Mouse (Mus musculus) gastrocnemius, postnatal 10 days (tissue): ENCODE data around the gene Ppp1r18. TPM values are rescaled to one million over a fixed set of nuclear protein-coding genes. Genes with fewer than 3 reads are reported as not detected.

Experiments used
- DNase-seq: peaks from one replicate; pipeline ENCODE4 v3.0.0; 2021; ENCODE audit warnings: mixed read lengths
- microRNA-seq, 2 experiments: library from miRNA; unstranded; fragments of <30 nt; microRNA quantifications; one replicate each; pipeline ENCODE4 v1.2.0; 2021
- total RNA-seq, 2 experiments: library from RNA; stranded (reverse); gene quantifications; 2 replicates each; pipeline ENCODE4 v1.2.3; 2021

The Ppp1r18 gene
- total RNA-seq, 2 experiments from 2014 or later: 14.7 to 21.9 TPM

GRCm38 (mm10) chr17:35914975-35915374 is 49.6 kb downstream of the Ppp1r18 start:
- no peak for DNase-seq

- DNase-seq: no peak
Observed at GRCm38 (mm10) chr17:35915538-35916296, 50.3 kb downstream of the Ppp1r18 start.

- DNase-seq: peak; percentile 98
Observed at GRCm38 (mm10) chr17:35916297-35917142, 51.1 kb downstream of the Ppp1r18 start, which contains the start of the genes Mrps18b and Ppp1r10. TSS of gene Mrps18b (minus strand) at chr17:35916389. TSS of gene Ppp1r10 (plus strand) at chr17:35916434.

- no peak for DNase-seq
Observed at GRCm38 (mm10) chr17:35917143-35917462, 51.7 kb downstream of the Ppp1r18 start.

DNA sequence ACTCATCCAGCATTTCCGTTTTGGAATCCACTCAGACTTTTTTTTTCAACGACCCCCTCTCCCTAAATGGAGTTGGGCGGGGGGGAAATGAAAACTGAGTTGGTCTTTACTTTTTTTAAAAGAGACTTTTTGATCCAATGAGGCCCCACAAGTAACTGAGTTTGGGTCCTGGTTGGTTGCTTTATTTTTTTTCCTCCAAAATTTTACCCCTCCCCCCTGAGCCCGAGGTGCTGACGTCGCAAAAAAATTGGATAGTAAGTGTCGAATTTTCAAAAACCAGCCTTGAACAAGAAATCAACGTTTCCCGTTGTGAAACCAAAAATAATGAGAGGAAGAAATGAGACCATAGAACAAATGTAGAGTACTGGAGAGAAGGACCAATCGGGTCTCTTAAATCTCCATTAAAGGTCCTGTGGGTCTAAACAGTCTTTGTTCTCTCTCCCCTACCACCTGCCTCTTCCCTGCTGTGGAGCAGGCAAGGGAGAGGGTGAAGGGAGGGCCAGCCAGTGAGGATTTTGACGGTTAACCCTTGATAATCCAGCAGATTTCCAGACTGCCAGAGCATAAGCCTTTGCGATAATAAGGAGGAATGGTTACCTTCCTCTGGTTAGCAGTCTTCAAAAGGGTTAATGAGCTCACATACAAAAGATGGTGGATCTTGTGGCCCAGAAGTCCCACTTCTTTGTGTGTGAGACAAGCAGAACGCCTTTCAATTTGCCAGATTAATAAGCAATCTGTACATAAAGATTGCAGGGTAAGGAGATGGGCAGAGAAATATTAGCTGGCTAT is 52.3 kb downstream of the Ppp1r18 start:
- DNase-seq: no peak

DNA sequence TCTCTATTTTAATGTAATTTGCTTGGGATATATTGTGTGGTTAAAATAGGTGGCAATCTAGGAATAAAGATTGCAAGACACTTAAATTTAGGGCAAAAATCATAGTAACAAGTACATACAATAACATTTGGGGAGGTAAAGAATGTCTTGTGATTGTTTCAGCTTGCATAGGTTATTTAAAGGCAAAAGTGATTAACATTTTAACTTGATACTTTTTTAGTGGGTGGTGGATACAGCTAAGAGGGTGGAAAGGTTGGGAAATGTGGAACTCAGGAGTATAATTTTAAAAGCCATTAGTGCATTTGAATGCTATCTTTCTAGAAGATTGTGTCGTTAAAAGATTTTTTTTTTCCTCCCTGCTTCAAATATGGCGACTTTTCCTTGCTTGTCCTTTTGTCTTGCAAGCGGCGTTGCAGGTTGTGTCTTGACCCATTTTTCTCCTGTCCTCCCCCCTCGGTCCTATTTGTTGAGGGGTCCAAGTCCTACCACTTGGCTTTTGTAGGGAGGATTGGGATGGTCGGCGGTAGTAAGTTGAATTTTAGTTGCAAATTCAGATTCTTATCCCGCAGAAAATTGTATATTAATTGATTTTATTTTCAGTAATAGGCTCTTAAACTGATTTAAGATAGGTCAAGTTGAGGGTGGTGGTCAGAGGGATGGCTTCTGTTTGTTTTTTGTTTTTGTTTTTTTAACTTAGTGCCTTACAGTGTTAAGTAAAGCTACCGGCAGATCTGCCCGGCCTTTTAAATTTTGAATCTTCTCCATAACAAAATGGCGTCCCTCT is 53.1 kb downstream of the Ppp1r18 start:
- DNase-seq: no peak

DNA sequence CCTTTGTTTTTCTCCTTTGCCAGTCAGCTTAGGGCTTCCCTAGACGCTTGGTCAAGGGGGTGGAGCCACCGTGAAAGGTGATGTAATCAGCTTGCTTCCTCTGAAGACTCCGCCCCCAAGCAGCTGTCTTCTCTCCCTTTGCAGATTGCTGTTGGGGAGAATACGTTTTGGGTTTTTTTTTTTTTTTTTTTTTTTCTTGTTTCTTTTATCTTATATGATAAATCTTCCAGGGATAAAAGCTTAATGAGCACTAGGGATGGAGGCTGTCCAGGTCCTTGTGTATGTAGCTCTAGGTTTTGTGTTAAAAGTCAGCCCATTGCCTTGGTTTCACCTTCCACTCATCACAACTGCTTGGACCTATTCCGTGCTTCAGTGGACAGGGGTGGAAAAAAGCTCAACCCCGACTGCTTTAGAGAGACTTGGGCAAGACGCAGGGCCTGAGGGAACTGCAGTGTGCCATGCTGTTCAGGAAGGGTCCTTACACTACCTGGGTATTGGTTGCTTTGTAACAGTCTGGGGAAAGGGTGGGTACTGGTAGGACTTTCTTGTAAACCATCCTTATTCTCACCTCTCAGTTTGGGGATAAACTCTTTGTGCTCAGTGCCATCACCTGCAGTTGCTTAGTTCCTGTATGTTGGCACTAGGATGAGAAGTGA is 53.8 kb downstream of the Ppp1r18 start:
- peak; percentile 90 for DNase-seq

DNA sequence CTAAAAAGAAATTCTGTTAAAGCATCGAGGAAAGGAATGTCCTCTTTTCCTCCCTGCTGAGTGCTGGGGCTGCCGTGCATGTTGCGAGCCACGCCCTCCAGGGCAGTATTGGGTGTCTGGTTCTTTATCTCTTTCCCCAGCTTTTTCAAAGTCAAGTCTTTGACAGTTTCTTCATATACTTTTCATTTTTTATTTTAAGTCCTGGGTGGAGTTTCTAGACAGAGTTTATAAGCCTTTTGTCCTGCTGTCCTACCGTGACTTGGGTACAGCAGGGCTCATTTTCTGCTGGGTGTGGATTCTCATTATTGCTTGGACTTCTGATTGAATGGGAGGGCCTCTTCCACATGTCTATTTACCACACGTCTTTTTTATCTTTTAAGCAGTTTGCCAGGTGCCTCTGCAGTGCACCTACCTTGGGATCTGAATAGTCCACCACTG is 54.5 kb downstream of the Ppp1r18 start:
- DNase-seq: no peak

GRCm38 (mm10) chr17:35920384-35920783 is 55.0 kb downstream of the Ppp1r18 start:
- no peak for DNase-seq

DNA sequence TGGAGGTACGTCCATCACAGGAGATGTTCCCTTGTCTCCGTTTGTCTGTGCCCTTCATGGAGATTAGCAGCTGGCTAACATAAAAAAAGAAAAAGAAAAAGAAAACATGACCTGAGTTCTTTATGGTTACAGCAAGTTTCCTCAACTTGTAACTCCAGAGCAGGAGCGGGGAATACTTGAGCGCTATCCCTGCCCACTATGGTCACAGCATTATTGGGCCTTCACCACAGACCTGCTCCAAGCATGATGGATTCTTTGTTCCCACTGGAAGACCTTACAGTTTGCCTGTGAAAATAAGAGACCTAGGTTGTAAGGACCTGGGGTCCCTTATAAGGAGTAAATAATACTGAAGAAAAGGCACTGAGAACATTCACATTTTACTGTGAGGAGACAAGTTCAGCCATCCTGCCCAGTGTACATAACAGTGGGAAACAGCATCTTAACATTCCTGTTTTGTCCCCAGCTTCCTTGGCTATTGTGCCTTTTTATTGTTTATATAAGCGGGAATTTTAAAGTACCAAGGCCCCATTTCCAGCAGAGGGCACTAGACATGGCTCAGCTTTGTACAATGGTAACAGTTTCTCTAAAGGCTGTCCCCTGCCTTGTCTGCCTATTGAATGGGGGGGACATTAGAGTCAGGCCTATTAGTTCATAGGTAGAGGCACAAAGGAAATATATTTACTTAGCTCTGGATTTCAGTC is 55.6 kb downstream of the Ppp1r18 start:
- no peak for DNase-seq

DNA sequence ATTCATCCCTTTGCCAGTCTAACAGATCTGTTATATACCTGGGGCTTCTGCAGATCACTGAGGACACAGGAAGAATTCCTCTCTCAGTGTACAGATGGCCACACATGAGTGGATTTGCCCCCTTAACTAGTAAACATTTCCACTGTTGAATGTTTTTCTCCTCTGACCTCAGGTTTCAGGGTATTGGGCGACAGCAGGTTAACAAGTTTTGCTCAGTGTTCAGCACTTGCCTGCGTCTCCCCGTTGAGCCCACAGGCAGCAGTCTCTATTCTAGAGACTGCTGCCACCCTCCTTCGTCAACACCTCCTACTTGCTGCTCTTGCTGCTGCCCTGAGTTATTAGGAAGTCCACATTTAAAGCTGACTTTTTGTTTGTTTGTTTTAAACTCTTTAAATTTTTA is 56.3 kb downstream of the Ppp1r18 start:
- no peak for DNase-seq

DNA sequence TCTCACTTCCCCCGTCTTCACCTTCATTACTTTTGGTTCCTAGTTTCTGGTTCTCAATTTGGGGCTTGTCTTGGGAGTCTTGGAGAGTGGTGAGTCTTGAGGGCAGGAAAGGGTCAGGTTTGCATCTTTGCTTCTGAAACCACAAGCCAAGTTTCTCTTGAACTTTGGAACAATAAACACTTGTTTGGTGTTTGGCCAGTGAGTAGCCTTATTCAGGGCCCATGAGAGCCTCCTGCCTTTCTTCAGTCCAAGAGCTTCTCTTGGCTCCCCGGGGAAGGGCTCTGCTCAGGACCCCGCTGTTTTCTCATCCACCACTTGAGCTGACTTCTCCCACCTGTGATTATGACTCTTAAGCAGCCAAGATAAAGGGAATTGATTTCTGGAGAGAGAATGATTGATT is 57.2 kb downstream of the Ppp1r18 start:
- DNase-seq: no peak

DNA sequence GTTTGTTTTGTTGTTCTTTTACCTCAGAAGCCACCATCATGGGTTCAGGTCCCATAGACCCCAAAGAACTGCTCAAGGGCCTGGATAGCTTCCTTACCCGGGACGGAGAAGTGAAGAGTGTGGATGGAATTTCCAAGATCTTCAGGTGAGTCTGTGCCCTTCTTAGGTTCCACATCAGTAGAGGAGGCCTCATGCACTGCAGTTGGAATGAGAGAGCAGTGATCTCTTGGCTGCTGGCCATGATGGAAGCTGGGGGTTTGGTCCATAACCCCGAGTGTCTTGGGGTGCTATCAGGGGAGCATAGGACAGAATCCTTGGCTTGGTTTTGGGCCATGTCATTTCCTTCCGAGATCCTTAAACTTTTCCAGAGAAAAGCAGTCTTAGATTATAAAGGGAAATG is 57.9 kb downstream of the Ppp1r18 start:
- no peak for DNase-seq

Small RNA genes within 50 kb of the gene (microRNA-seq; reads per million reads assigned to microRNA genes)
- 0 to 0.25 reads per million in 2 experiments for gene Gm28033
- 0 reads per million in 2 experiments for gene Mir1894

Other genes starting within 250 kb of the Ppp1r18 start
- gene Gm9573, start 239.0 kb upstream of the Ppp1r18 start, total RNA-seq: not detected
- not detected for gene Mucl3, start 221.9 kb upstream of the Ppp1r18 start, total RNA-seq
- 10 to 100 TPM; 17.0 to 24.0 TPM for gene Vars2, start 198.0 kb upstream of the Ppp1r18 start, total RNA-seq
- 10 to 100 TPM; 18.2 to 20.5 TPM for gene Gtf2h4, start 191.9 kb upstream of the Ppp1r18 start, total RNA-seq
- 10 to 100 TPM; 35.2 to 42.8 TPM for gene Ddr1, start 161.0 kb upstream of the Ppp1r18 start, total RNA-seq
- gene Ier3, start 43.9 kb upstream of the Ppp1r18 start, total RNA-seq: 1 to 10 TPM; 4.5 to 5.8 TPM
- gene Flot1, start 42.4 kb upstream of the Ppp1r18 start, total RNA-seq: 10 to 100 TPM; 38.8 to 41.3 TPM
- gene Tubb5, start 27.3 kb upstream of the Ppp1r18 start, total RNA-seq: 100 to 1,000 TPM; 205 to 251 TPM
- gene Mdc1, start 24.1 kb upstream of the Ppp1r18 start, total RNA-seq: 10 to 100 TPM; 10.1 to 14.6 TPM
- gene Nrm, start 4.3 kb upstream of the Ppp1r18 start, total RNA-seq: 1 to 10 TPM; 7.8 to 9.7 TPM
- gene Dhx16, start 14.2 kb downstream of the Ppp1r18 start, total RNA-seq: 10 to 100 TPM; 12.6 to 16.8 TPM
- gene 2310061I04Rik, start 31.8 kb downstream of the Ppp1r18 start, total RNA-seq: 10 to 100 TPM; 49.6 to 56.2 TPM
- 1 to 10 TPM; 6.4 to 9.8 TPM for gene Atat1, start 44.5 kb downstream of the Ppp1r18 start, total RNA-seq
- gene Mrps18b, start 50.8 kb downstream of the Ppp1r18 start, total RNA-seq: 10 to 100 TPM; 44.8 to 54.4 TPM
- gene Ppp1r10, start 50.8 kb downstream of the Ppp1r18 start, total RNA-seq: 10 to 100 TPM; 31.4 to 47.1 TPM
- gene Abcf1, start 104.2 kb downstream of the Ppp1r18 start, total RNA-seq: 10 to 100 TPM; 65.7 to 71.6 TPM
- gene Gnl1, start 114.3 kb downstream of the Ppp1r18 start, total RNA-seq: 10 to 100 TPM; 21.7 to 28.5 TPM
- 1 to 10 TPM; 5.1 to 9.3 TPM for gene Prr3, start 114.6 kb downstream of the Ppp1r18 start, total RNA-seq
- gene H2-T24, start 155.0 kb downstream of the Ppp1r18 start, total RNA-seq: under 1 TPM; 0.45 to 0.84 TPM
- gene H2-T23, start 167.3 kb downstream of the Ppp1r18 start, total RNA-seq: 1 to 10 TPM; 5.2 to 6.7 TPM
- gene H2-T22, start 177.2 kb downstream of the Ppp1r18 start, total RNA-seq: 1 to 10 TPM; 8.1 to 8.8 TPM
- under 1 TPM in 1 of 2 experiments, not detected in 1; 0.16 TPM for gene Gm6034, start 177.4 kb downstream of the Ppp1r18 start, total RNA-seq
- gene Gm11127, start 192.8 kb downstream of the Ppp1r18 start, total RNA-seq: 1 to 10 TPM; 1.6 to 2.0 TPM